Mouse (Mus musculus) bone marrow macrophage, adult 2 months (primary cell): ENCODE data around the gene Vav3.

Experiments used
- CTCF ChIP-seq: IDR thresholded peaks from 2 replicates; pipeline ENCODE4 v1.5.1; 2012; ENCODE audit warnings: low read depth, mild to moderate bottlenecking, low read length, moderate library complexity
- POLR2A ChIP-seq: IDR thresholded peaks from 2 replicates; pipeline ENCODE4 v1.6.1; 2012; ENCODE audit warnings: mild to moderate bottlenecking, low read depth, low read length, borderline replicate concordance

DNA sequence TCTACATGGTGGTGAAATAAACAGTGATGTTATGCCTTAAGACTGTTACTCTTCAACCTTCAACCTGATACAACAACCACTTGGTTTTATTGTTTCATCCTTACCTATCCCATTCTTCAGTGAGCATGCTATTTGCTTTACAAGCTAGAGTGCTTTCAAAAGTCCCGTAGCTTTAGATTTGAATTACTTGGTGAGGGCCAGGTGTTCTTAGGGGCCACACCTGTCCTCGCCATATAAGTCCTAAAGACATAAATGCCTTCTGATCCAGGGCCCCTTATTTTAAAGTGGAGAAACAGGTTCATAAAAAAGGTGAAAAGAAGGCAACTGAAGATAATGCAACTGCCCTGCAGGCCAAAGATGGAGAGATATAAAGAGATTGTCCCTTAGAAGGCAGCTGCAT, 224.0 kb downstream of the Vav3 start:
- no peak for TF ChIP-seq CTCF
- TF ChIP-seq POLR2A, result no peak
